Mouse (Mus musculus): Measurements from ENCODE around the gene Slc30a2.

Slc30a2 gene

DNA sequence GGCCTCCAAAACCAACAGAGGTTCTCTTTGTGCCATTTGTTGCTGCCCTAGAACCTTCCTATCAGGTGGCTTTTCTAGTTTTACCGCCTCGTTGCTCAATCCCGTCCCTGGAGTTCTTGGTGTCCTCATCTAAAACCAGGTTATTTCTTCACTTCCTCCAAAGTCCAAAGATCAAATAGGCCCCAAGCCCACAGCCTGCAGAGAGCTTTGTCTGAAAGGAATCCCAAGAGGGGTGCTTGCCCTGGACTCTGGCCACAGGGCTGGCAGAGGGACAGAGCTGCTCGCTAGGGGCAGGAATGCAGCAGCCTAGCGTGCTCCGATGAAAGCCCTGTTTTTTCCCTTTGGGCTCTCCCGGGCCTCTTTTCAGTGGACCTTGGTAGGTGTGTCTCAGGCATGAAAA is 54.1 kb downstream of the Slc30a2 start:
- DNase-seq (ENCODE audit: low read depth, low spot score) = no peak

GRCm38 (mm10) chr4:134397732-134398131 is 54.8 kb downstream of the Slc30a2 start:
- no peak for DNase-seq (ENCODE audit: low read depth, low spot score)

DNA sequence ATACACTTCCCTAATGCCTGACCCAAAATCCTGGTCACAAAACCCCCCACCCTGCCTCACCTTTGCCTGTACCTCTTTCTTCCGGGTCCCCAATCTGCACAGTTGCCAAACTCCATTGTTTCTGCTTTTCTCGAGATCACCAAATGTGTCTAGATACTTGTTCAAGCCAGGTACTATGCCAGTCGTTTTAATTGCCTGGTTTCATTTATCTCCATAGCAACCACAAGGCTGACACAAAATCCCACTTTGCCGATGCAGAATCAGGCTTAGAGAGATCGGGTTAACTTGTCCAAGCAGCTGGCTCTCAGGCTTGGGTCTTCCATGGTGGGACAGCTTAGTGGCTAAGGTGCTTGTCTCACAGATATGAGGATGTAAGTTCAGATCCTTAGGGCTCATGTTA is 57.2 kb downstream of the Slc30a2 start:
- no peak for DNase-seq (ENCODE audit: low read depth, low spot score)

DNA sequence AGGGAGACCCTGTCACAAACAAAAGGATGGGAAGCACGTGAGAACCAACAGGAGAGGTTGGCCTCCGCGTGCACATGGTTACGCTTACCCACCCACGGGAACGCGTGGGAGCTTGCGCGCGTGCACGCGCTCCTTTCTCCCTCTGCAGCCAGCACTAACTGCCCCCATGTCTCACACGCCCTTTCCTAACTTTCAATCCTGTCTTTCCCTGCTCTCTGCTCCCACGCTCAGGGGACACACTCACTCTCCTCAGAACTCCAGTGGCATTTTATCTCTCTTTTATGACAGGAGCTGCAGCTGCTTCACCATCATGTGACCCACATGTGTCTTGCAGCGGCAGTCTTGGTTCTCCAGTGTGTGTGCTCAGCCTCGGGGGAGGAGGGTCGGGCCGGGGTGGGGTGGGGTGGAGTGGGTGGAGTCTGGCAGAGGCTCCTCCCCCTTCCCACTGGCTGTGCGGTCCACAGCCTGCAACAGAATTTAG is 58.2 kb downstream of the Slc30a2 start:
- no peak for DNase-seq (ENCODE audit: low read depth, low spot score)

DNA sequence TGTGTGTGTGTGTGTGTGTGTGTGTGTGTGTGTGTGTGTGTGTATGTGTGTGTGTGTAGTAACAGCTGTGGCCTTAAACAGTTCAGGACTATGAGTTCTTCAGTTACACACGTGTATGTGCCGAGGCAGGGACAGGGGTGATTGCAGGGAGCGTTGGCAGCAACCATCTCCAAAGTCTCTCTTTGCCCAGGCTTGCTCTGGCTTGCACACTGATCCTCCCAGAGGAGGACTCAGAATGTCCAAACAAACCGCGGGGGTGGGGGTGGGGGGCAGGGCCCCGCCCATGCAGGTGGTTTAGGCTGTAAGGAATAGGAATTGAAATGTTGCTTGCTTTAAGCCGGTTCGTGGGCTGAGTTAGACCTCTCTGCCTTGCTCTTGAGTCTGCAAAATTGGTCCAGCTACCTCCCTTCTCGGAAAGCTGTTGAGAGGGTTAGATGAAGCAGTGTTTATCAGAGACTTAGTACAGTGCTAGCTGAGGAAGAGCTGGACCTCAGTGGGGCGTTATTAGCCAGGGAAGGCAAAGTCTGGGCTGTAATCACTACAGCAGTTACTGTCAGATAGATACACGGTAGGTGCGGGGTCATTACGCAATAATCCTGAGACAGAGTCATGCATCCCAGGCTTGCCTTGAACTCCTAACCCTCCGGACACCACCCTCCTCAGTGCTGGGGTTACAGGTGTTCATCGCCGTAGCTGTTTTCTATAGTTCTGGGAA is 59.0 kb downstream of the Slc30a2 start:
- no peak for DNase-seq (ENCODE audit: low read depth, low spot score)

DNA sequence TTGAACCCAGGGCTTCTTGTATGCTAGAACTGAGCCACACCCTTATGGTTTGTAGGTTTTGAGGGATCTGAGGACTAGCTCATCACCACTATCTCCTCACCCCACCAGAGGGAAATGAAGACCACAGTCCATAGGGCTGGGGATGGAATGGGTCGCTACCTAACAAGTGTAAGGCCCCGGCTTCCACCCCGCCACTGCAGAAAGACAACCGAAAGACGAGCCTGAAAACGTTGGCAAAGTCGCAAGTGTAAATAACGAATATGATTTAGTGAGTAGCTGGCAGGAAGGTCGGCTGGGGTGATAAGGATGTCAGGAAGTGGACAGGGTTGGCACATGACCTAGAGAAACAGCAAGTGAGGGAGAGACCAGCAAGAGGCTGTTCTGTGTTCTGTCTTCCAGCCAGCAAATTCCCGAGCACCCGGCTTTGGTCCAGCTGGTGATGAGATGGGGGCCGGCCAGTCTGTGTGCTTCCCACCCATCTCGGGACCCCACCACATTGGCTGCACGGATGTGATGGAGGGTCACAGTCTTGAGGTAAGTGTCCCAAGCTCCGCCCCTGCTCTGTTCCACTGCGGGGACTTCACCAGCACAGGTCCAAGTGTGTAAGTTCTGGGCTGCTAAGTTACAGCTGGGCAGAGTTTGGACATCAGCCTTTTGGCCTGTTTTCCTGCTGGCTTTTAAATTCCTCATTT is 59.7 kb downstream of the Slc30a2 start:
- DNase-seq (ENCODE audit: low read depth, low spot score) = no peak

DNA sequence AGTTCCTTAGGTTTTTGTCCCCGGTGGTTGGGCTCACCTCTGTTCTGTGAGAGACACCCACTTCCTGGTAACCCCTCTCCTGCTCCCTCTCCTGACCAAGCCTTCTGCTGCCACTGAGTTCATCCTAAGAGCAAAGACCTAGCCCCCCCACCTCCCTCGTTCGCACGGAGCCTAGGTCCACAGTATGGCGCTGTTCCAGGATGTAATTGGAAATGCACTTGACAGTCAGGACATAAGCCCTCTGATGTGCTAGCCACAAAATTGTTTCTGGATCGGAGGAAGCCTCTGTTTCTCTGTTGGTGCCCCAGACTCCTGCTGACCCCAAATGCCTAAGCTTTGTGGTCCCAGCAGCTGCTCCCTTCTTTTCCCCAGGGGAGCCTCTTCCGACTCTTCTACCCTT is 60.7 kb downstream of the Slc30a2 start:
- DNase-seq (ENCODE audit: low read depth, low spot score) = no peak
